Mouse (Mus musculus) A20 (cell line): ENCODE results near the gene Manf.

Experiments used
- DNase-seq: peaks from one replicate; pipeline ENCODE4 v3.0.0-alpha.2; 2011; ENCODE audit warnings: low read depth, low spot score

Manf gene

DNA sequence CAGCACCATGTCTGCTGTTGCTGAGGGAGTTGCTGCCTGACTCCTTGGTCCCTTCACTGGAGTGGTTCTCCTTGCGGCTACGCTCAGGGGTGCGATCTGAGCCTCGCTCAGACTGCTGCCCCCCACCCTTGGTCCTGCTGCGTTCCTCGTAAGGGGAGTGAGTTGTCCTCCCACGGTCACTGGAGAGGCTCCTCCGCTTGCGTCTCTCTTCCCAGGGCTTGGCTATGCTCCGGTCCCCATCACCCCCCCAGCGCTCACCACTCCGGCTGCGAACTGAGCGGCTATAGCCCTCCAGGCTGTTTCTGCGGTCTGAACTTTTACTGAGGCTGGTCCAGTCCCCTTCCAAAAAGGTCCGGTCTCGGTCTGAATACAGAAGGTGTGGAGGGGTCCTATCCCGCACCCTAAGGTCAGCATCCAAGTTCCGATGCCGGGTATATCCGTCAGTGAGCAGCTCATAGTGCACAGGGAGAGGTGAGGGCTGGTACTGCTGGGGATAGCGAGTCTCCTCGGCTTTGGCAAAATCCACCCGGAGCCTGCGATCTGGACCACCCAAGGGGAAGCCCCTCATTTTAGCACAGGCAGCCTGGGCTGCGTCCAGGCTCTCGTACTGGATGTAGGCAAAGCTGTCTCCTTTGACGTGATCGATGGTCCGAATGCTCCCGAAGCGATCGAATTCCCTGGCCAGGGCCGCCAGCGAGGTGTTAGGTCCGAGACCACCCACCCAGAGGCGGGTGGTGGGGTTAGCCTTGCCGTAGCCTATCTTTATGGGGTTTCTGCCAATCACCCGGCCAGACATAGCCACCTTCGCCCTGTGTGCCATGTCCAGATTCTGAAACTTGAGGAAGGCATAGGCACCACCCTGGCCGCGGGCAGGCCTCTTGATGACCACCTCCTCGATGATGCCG lies 6.5 kb downstream of the Manf start:
- DNase-seq = no peak

DNA sequence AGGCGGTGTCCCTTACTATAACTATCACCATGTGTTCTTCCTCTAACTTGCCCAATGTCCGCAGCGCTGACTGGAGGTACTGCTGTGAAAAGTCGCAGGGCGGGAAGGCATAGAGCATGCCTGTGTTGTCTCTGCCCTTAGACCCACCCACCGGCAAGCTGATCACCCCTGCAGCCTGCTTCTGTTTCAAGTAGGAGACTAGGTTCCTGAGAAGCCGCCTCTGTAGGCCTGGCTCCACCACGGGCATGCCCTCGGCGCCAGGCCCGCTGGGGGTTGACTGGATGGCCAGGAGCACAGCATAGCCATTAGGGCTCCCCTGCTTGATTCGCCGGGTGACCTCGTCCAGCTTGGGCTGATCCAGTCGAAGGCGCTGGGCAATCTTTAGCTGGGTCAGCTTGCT lies 7.5 kb downstream of the Manf start:
- peak; percentile 27 for DNase-seq

DNA sequence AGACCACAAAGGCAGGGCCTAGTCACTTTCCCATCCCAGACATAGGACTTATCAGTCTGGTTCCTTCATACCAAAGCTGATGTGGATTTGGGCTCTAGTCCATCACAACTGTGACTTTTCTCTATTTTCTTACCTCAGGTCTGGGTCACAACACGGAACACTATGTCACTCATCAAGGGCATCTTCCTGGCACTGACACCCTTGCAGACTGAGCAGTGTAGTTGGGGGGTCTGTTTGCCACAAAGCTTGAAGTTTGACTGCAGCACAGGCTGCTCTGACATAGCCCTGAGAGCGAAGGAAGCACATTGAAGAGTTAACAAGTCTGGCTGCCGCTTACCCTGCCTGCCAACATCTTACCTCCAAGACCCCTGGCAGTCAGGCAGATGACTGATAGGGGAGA lies 8.7 kb downstream of the Manf start:
- DNase-seq = no peak

DNA sequence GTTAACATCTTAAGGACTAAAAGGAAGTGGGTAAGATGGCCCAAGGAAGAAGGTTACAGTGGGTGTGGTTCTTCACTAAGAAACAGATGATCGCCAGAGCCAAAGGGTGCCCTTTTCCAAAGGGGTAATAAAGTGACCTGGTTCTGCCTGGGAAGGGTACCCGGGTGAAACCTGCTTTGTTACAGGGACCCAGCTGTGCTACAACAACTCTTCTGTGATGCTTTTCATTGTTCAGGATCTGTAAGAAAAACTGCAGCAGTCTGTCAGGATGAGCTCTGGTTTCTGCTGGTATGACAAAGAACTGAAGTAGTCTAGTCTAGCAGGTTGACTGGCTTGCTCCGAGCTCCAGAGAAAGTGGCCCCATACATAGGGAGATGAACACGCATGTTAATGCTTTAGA lies 9.6 kb downstream of the Manf start:
- no peak for DNase-seq

DNA sequence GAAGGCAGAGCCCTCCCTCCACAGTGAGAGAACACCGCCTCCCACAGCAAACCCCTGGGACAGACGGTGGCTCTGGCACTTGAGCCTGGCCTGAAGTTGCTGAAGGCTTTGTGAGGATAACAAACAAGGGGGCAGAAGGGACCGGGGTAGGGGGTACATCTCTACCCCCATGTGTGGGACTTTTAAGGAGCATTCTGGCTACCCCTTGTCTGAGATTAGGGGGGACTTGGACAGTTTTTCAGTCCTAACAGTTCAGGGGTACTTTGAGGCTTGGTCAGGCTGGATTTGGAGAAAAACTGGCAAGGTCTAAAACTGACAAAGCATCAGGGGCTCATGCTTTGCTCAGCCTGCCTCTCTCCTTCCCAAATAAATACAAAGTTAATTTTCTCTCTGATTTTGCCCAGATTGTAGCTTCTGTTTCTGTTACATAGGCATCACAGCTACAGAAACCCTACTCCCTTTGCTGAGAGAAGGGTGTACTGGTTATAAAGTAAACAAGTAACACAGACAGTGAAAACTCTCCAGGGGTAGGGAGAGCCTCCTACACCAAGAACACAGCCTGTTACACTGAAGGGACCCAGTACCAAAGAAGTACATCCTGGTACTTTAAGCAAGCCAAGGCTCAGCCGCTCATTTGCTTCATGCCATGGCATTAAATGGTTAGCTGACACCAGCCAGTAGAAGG lies 10.6 kb downstream of the Manf start:
- no peak for DNase-seq

DNA sequence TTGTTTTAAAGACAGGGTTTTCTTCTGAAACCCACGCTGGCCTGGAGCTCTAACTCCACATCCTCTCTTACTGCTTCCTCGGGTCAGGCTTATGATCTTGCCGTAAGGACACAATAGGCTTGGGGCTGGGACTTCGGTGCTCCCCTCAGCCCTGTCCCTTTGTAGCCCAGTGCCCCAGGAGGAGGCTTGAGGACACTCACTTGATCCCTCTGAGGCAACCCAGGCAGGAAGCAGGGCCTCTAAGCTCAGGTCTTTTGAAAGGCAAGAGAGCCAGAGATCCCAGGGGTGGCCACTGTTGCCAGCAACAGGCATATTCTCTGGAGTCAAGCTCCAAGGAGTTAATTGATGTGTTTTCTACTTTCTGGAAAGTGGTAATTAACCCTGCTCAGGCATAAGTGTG lies 12.3 kb downstream of the Manf start:
- DNase-seq = no peak

DNA sequence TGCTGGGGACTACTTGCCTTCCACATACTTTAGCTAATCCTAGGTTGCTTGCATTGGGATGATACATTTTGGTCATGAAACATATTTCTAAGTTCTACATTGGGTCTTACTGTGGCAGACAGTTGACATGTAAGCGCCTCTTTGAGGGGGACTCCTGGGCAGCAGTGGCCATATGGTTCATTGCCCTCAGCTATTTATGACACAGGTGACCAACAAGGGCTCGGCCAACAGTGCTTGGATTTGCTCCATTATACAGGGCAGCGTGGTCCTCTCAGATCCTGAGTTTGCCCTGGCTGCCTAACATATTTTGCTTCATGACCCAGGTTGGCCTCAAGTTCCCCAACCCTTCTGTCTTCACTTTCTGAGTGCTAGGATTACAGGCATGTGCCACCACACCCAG lies 15.1 kb downstream of the Manf start:
- no peak for DNase-seq

DNA sequence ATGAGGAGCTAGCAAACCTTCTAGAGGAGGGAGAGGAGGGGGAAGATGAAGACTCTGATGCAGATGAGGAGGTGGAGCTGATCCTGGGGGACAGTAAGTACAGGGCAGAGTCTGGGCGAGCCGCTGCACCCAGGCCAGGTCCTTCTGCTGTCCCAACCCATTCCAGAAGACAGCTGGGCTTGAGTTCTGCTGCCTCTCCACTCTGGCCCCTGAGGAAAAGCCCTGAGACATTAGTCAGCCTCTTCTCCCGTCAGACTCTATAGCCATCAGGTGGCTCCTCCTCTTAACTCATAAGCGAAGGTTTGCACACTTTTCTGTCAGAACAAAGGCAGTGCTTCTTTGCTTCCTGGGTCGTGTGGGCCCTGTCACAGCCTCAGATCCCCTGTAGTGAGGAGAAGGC lies 17.6 kb downstream of the Manf start:
- no peak for DNase-seq

DNA sequence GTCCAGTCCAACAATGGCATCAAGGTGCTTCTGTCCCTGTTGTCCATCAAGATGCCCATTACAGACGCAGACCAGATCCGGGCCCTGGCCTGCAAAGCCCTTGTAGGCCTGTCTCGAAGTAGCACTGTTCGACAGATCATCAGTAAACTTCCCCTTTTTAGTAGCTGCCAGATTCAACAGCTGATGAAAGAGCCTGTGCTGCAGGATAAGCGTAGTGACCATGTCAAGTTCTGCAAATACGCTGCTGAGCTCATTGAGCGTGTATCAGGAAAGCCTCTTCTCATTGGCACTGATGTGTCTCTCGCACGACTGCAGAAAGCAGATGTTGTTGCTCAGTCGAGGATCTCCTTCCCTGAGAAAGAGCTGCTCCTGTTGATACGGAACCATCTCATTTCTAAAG lies 33.7 kb downstream of the Manf start:
- DNase-seq = no peak

DNA sequence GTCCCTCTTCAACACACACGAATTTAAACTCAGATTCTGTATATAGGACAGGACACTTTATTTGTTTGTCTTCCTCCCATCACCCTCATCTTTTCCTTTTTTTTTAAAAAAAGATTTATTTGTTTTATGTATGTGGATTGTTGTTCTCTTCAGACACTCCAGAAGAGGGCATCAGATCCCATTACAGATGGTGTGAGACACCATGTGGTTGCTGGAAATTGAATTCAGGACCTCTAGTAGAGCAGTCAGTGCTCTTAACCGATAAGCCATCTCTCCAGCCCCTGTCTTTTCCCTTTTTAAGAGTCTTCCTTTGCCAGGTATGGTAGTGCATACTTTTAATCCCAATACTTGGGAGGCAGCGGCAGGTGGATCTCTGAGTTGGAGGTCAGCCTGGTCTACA lies 35.1 kb downstream of the Manf start:
- DNase-seq = peak; percentile 10

DNA sequence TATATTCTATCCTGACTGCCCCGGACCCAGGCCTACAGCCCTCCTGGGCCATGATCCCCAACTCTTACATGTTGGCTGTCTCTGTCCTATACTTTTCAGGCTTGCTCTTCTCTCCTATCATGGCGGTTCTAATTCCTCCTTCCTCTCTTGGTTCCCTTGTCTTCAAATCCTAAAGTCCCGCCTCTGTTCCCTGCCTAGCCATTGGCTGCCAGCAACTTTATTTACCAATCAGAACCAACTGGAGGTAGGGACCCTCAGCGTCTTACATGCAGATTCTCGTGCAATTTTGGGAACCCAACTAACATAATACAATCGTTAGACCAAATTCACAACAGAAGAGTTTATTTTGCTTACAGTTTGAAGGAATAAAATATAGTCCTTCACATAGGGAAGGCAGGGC lies 49.0 kb downstream of the Manf start:
- DNase-seq = no peak

DNA sequence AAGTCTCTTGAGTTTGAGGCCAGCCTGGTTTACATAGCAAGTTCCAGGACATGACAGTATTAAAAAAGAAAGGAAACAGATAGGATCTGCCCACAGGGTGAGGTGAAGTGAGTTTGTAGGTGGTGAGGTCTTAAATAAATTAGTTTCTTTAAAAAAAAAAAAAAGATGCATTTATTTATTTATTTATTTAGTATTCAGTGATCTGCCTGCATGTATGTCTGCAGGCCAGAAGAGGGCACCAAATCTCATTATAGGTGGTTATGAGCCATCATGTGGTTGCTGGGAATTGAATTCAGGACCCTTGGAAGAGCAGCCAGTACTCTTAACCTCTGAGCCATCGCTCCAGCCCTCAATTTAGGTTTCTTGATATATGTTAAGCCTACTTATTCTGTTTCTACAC lies 51.2 kb downstream of the Manf start:
- DNase-seq = peak; percentile 9

DNA sequence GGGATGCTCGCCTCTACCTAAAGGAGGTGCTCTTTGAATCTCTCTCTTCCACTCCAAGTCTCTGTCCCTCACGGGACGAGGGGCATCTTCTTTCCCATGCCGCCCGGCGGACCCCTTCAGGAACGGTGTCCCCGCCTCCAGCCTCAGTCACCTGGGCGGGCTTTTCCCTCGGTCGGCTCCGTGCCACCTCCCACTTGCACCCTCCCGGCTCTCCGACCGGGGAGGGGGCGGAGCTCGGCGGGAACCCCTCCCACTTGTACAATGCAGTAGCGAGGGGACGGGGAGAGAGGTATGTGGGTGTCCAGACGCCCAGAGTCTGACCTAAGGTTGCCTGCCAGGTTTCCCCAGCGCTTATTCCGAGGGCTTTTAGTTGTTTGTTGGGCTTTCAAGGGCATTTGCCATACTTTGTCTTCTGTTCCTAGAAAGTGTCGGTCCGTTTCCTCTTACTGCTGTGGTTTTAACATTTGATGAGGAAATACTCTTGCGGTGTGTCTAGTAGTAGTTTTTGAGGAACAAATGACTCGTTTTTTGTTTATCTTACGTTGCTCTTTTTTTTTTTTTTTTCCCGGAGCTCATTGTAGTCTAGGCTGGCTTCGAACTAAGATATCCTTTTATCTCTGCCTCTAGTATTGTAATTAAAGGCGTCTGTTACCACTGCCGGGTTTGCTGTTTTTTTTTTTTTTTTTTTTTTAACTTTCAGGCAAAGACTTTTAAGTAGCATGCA lies 69.2 kb downstream of the Manf start:
- DNase-seq = peak; percentile 95

DNA sequence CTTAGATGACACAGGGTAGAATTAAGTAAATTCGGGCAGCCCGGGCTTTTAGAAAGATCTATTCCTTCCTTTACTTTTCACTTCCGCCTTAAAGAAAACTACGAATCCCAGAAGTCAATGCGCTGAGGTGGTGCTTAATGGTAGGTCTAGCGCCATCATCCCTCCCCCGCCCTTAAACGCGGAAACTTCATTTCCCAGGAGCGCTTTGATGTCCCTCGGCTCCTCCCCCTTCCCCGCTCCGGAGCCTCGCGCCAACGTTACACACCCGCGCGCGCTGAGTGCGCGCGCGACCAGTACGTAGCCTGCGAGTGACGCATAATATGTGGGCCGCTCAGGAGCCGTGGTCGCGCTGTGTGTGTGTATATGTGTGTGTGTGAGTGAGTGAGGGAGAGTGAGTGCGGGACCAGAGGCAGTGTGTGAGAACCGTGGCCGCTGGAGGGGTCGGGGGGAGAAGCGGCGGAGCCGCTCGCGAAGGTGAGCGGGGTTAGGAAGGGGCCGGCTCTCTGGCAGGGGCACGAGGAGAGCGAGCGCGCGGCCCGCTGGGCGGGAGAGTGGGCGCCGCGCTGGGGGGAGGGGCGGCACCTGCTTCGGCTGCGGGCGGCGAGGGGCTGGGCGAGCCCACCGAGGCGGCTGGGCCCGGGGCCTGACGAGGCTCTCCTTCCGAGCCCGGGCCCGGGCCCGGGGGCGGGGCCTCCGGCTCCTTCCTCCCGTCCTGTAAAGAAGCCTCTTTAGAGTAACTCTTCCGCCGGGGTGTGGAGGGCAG lies 70.0 kb downstream of the Manf start, which contains the start of gene Dcaf1:
Gene Dcaf1 (plus strand): TSS at position 257 of the 763 bp plus-strand sequence.
- peak; percentile 99 for DNase-seq

DNA sequence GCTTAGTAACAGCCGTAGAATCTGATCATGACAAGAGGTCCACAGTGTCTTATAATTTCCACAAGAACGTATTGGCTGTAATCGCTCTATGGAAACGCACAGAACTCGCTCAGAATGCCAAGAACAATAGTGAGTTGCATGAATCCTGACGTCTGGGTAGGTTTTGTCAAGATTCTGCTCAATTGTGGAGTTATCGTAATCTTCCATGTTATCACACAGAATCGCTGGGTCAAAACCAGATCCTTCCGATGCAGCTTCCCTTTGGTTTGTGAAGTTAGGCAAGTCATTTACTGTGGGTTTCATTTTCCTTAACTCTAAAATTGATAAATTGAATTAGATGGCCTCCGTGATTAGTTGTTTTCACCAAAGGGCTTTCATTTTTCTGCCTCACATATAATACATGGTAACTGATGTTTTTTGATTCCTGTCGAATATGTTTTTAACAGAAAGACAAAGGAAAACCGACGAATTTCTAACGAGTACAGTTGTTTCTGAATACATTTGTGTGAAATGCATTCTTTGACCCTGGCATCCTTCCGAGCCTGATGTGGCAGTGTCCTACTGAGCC lies 70.6 kb downstream of the Manf start:
- DNase-seq = no peak

DNA sequence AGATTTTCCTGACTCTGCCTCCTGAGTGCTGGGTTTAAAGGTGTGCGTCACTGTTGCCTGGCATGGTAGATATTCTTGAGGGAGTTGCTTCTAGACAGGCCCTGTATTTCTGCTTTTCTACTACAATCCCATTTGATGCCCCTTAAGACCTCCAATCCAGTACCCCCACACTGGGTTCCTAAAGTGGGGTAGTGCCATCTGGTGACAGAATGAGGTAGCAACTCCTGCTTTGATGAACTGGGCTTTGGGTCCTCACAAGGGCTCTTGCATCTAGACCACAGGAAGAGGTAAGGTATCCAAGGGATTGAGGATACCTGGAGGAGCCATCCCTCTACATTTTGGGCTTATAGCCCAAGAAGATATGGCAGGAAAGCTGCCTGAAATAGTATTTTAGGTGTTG lies 72.6 kb downstream of the Manf start:
- DNase-seq = peak; percentile 58

DNA sequence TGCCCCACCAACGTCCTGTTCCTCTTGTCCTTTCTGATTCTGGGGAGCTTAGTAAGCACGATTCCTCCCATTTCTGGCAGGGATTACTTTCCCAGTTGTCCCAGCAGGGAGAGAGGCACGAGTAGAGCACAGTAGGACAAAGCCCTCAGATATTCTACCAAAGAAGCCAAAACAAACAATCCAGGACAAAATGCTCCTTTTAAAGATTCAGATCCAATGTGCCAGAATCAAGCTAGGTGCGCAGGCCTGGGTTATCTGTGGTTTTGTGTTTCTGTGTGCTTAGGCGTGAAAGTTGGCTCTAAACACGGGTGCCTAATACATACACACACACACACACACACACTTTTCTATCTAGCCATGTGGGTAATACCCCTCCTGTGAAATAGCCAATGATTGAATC lies 73.6 kb downstream of the Manf start:
- DNase-seq = no peak

DNA sequence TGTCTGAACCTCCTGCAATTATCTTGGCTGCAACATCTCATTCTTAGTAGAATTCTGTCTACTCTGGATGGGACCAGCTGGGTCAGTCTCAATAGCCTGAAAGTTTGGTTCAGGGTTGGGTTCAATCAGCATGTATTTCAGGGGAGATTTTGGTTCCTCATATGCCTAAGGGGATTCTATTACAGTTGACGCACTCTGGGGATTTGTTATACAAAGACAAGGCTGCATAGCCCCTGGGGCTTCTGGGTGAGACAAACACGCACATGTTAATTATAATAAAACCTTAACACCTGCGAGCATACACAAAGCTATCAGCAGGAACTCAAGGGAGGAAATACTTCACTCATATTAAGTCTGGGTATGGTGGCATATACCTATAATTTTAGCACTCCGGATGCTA lies 85.3 kb downstream of the Manf start:
- DNase-seq = no peak

DNA sequence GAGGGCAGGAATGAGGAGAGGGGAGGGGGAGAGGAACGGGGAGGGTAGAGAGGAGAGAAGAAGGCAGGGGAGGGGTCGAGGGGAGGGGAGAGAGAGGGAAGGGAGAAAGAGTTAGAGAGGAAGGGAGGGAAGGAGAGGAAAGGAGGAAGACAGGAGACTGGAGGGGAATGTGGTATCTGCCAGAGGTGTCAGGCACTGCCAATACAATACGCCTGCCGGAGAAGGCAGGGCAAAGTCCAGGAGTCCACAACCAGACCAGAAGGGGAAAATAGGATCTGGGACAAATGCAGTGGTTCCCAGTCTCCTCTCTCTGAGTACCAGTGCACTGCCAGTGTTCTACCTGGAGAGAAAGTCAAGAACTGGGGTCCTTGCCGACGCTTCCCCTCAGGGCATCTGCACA lies 100.9 kb downstream of the Manf start:
- DNase-seq = no peak

DNA sequence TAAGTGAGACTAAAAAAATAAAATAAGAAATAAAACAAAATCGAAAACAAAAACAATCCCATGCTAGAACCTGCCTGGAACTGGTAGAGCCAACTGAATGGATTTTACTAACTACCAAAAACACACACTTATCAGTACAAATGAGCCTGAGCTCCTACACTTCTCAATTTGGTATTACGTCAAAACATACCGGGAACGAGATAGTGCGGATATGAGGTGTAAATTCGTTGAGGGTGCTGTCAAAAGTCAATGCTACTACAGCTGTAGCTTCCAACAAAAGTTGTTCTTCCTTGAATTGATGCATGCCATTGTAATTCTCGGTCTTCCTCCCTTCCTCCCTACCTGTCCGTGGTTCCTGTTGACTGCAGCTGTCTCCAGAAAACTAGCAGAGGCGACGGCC lies 102.4 kb downstream of the Manf start:
- no peak for DNase-seq

DNA sequence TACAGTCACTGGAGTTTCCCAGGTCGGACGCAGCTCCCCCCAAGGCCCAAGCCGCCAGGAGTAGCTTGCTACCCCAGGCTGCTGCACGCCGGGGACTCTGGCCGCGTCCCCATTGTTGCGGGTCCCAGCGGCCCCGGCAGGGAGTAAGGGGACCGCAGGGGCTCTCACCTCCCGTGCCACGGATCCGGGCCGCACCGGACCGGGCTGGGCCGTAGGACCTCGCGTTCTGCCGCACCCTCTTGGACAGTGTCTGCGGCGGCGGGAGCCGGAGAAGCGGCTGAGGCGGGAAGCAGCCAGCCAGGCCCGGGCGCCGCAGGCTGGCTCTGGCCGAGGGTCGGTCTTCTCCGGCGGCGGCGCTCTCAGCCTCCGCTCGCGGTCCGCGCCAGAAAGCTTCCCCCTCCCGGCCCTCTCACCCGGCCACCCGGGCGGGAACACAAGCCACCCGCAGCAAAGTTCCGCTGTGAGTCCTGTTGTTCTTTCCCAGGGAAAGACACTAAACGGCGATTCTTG lies 102.9 kb downstream of the Manf start, which contains the start of gene Rad54l2:
Gene Rad54l2 (minus strand): TSS at position 383 of the 510 bp plus-strand sequence.
- peak; percentile 91 for DNase-seq
